8 mouse cellular contexts compared by ENCODE assay signal in the genomic region with DNA sequence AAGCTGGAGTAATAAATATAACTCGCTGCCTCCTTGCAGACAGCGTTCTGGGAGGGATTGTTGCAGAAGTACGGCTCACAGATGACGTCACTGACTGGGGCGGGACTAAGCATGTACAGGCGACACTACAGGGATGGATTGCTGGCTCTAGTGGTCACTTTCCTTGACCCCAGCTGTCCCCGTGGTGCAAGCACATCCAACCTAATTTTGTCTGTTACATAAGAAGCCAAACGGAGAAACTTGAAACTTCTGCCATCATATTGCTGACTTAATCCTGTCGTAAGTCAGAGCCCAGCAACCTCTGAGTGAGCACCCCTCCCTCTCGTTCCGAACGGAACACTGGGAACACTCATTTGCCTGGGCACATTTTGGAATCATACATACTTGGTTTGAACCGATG. TPM values are rescaled to one million over a fixed set of nuclear protein-coding genes. Genes with fewer than 3 reads are reported as not detected.
A peak's percentile ranks its signal among the peaks of the same experiment; 100 is the strongest.
DNase-seq lines count a peak whose midpoint lies in the region; ATAC-seq and TF ChIP-seq lines count a peak whose summit lies in the region.

No protein-coding gene starts in this region.

- WGBS in hindbrain, embryonic 10.5 days, result 31% methylated on average over 13 of the region's 13 CpGs
- 12% methylated on average over 13 of the region's 13 CpGs for whole genome bisulfite sequencing in lung, embryonic 14.5 days
- 15% methylated on average over 13 of the region's 13 CpGs for WGBS in olfactory bulb, adult 2 months

- ATAC-seq in lung, embryonic 14.5 days (ENCODE audit: insufficient read depth), result peak; percentile 89

- peak overlapping the region; percentile 43 for H3K4me3 ChIP-seq in hindbrain, embryonic 10.5 days
- peak overlapping the region; percentile 33 for H3K4me3 ChIP-seq in lung, embryonic 14.5 days (ENCODE audit: low read depth, low read length)
- H3K4me3 ChIP-seq in olfactory bulb, adult 2 months (ENCODE audit: insufficient read depth, low read depth, low read length), result peak overlapping the region; percentile 44

- TF ChIP-seq CTCF in lung, embryonic 14.5 days (IDR thresholded peaks at IDR 0.05; ENCODE audit: low read depth), result no peak
- TF ChIP-seq CTCF in olfactory bulb, adult 2 months (IDR thresholded peaks at IDR 0.05; ENCODE audit: insufficient read depth, low read depth, low read length), result no peak

- H3K4me2 ChIP-seq in lung, embryonic 14.5 days, result peak overlapping the region; percentile 60

- H3K27ac ChIP-seq in hindbrain, embryonic 10.5 days, result peak overlapping the region; percentile 8; the same call in 1 of the 2 replicates
- no peak overlapping the region for H3K27ac ChIP-seq in lung, embryonic 14.5 days (ENCODE audit: low read depth)
- no peak overlapping the region for H3K27ac ChIP-seq in olfactory bulb, adult 2 months (ENCODE audit: insufficient read depth, low read depth, low read length)

- peak overlapping the region; percentile 26; the same call in 1 of the 2 replicates for H3K9ac ChIP-seq in lung, embryonic 14.5 days

- peaks cover 5% of the 10 kb centered on the region for H3K4me1 ChIP-seq in hindbrain, embryonic 10.5 days (replicated peaks)
- H3K4me1 ChIP-seq in lung, embryonic 14.5 days (ENCODE audit: insufficient read depth), result no peaks in the 10 kb centered on the region
- H3K4me1 ChIP-seq in olfactory bulb, adult 2 months (ENCODE audit: control insufficient read depth, insufficient read depth, low read length), result no peaks in the 10 kb centered on the region

- no peak for TF ChIP-seq POLR2A in olfactory bulb, adult 2 months (IDR thresholded peaks at IDR 0.05; ENCODE audit: insufficient read depth, low read depth, low read length)

- H3K27me3 ChIP-seq in hindbrain, embryonic 10.5 days (ENCODE audit: insufficient read depth, poor library complexity, severe bottlenecking), result no peaks in the 10 kb centered on the region
- no peaks in the 10 kb centered on the region for H3K27me3 ChIP-seq in lung, embryonic 14.5 days (ENCODE audit: insufficient read depth, low read length)

- no peaks in the 10 kb centered on the region for H3K9me3 ChIP-seq in hindbrain, embryonic 10.5 days
- no peaks in the 10 kb centered on the region for H3K9me3 ChIP-seq in lung, embryonic 14.5 days (ENCODE audit: low read depth, low read length)

- peak; percentile 9 for DNase-seq in ZHBTc4 (ENCODE audit: low read depth, low spot score)
- DNase-seq in cerebellum, adult 9-11 months, result peak; percentile 14
- DNase-seq in frontal cortex, postnatal 14 days (ENCODE audit: low spot score in 2 of 2), result peak; percentile 14 to 53
- DNase-seq in hindbrain, embryonic 10.5 days (ENCODE audit: low spot score), result peak; percentile 62
- DNase-seq in layer of hippocampus, adult 9-11 months, result peak; percentile 36
- peak; percentile 92 for DNase-seq in lung, embryonic 14.5 days
- peak; percentile 61 for DNase-seq in urinary bladder, postnatal 25 days (ENCODE audit: low spot score)

- H3K36me3 ChIP-seq in hindbrain, embryonic 10.5 days, result no peaks in the 10 kb centered on the region
- no peaks in the 10 kb centered on the region for H3K36me3 ChIP-seq in lung, embryonic 14.5 days (ENCODE audit: insufficient read depth)

RNA-seq across cellular contexts. Expression of gene Capza2, which starts 52.1 kb away (rescaled TPM):
- polyA plus RNA-seq in hindbrain, embryonic 10.5 days (2016; fragmentation: Nextera tagmentation; extraction: Ambion mirVana), result 172 and 213 TPM in 2 replicates
- 247 and 255 TPM in 2 replicates for polyA plus RNA-seq in lung, embryonic 14.5 days (2014; fragmentation: Nextera tagmentation; extraction: Ambion mirVana)
- 161 and 490 TPM in 2 replicates for polyA plus RNA-seq in olfactory bulb, adult 2 months (2012; ENCODE audit: insufficient read depth, insufficient read length, low replicate concordance, missing spikeins)

Comparison
In these comparisons a context has a peak if more than half of its experiments do, and no peak if none do; other contexts are left out.
1. DNase-seq: peak in every context shown above with its lines; median percentile 92 in lung, embryonic 14.5 days; 62 in hindbrain, embryonic 10.5 days; 61 in urinary bladder, postnatal 25 days; 36 in layer of hippocampus, adult 9-11 months; 34 in frontal cortex, postnatal 14 days; 14 in cerebellum, adult 9-11 months; 9 in ZHBTc4.